Mouse (Mus musculus) kidney, adult 11 months (tissue): ENCODE measurements around the gene Rrnad1.

Experiments
- DNase-seq: peaks from one replicate; pipeline ENCODE4 v3.0.0; 2022

Gene Rrnad1

DNA sequence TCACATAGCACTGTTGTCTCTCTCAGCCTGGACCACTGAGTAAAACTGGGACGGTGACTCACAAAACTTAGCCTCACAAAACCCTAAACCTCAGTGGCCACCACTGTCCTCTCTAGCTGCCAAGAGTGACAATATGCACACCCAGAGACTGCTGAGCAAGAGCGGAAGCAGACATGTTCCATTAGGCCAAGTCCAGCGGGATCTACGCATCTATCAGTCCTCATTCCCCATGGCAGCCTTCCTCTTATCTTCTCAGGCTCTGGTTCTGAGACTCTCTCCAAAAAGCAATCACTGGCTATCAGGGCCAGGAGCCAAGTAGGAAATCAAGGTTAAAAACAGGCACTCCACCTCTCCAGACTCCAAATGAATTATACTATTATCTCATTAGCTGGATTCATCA is 52.8 kb downstream of the Rrnad1 start:
- no peak for DNase-seq
